Mouse (Mus musculus) kidney, adult 2 months (tissue): Measurements from ENCODE around the gene Rras.

Source experiments
- CTCF ChIP-seq: fragments of 200-500 bp; conservative IDR thresholded peaks from 2 replicates; pipeline ENCODE4 v1.5.1; 2011; ENCODE audit warnings: low read depth, mild to moderate bottlenecking, control low read depth, low read length, moderate library complexity, mixed read lengths; ENCODE audit not compliant: insufficient read depth, insufficient read length
- POLR2A ChIP-seq: fragments of 200-500 bp; IDR thresholded peaks from one replicate; pipeline ENCODE4 v1.6.1; 2011; ENCODE audit warnings: low read depth, low read length, control low read depth

DNA sequence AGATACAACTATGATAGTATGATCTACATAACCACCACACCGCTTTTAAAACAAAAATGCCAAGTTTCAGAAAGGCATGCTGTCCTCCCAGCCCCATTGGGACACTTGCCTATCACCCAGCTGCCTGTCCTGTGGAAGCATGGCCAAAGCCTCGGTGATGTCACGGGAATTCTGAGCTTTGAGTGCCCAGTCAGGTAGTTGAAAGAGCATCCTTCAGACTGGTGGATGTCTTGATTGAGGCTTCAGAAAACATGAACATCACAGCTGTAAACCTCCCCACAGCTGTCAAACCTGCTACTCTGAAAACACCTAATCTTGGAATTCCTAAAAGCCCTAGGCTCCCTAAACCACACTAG lies 3.7 kb upstream of the Rras start:
- TF ChIP-seq CTCF (no peak), POLR2A (no peak)
